Mouse (Mus musculus) WW6 (cell line): ENCODE data around the gene Fabp1.

ENCODE experiments used
- DNase-seq: peaks from one replicate; pipeline ENCODE4 v3.0.0-alpha.2; 2013; ENCODE audit warnings: low read depth, low spot score

The Fabp1 gene

GRCm38 (mm10) chr6:71199612-71200011 is at the start of gene Fabp1:
Gene Fabp1, plus strand, starts transcription at chr6:71199827.
- DNase-seq = no peak

- no peak for DNase-seq
These were observed 48.5 kb upstream of the Fabp1 start for GRCm38 (mm10) chr6:71151098-71151497.

GRCm38 (mm10) chr6:71153486-71153885 is 46.1 kb upstream of the Fabp1 start:
- no peak for DNase-seq

GRCm38 (mm10) chr6:71154861-71155260 is 44.8 kb upstream of the Fabp1 start:
- no peak for DNase-seq

GRCm38 (mm10) chr6:71156674-71157326 is 42.8 kb upstream of the Fabp1 start:
- DNase-seq = no peak

GRCm38 (mm10) chr6:71161290-71161689 is 38.3 kb upstream of the Fabp1 start:
- no peak for DNase-seq

- no peak for DNase-seq
These were observed 37.4 kb upstream of the Fabp1 start for GRCm38 (mm10) chr6:71162269-71162668.

- DNase-seq = no peak
These were observed 35.2 kb upstream of the Fabp1 start for GRCm38 (mm10) chr6:71164394-71164793.

GRCm38 (mm10) chr6:71166551-71167169 is 33.0 kb upstream of the Fabp1 start:
- no peak for DNase-seq

GRCm38 (mm10) chr6:71172812-71173580 is 26.6 kb upstream of the Fabp1 start:
- DNase-seq = no peak

GRCm38 (mm10) chr6:71180596-71180995 is 19.0 kb upstream of the Fabp1 start:
- DNase-seq = no peak

- no peak for DNase-seq
These were observed 14.6 kb upstream of the Fabp1 start for GRCm38 (mm10) chr6:71184941-71185604.

GRCm38 (mm10) chr6:71189578-71189977 is 10.0 kb upstream of the Fabp1 start:
- no peak for DNase-seq

- DNase-seq = no peak
These were observed 9.1 kb upstream of the Fabp1 start for GRCm38 (mm10) chr6:71190501-71190900.

GRCm38 (mm10) chr6:71193151-71193740 is 6.4 kb upstream of the Fabp1 start:
- DNase-seq = no peak

- no peak for DNase-seq
These were observed 3.5 kb upstream of the Fabp1 start for GRCm38 (mm10) chr6:71196107-71196506.

- no peak for DNase-seq
These were observed 1.7 kb upstream of the Fabp1 start for GRCm38 (mm10) chr6:71197636-71198535.

- no peak for DNase-seq
These were observed 2.3 kb downstream of the Fabp1 start for GRCm38 (mm10) chr6:71201925-71202324.

GRCm38 (mm10) chr6:71203674-71204073 is 4.0 kb downstream of the Fabp1 start:
- DNase-seq = no peak

GRCm38 (mm10) chr6:71204166-71204565 is 4.5 kb downstream of the Fabp1 start:
- DNase-seq = no peak

GRCm38 (mm10) chr6:71208691-71209090 is 9.1 kb downstream of the Fabp1 start:
- no peak for DNase-seq
